In the genomic region with DNA sequence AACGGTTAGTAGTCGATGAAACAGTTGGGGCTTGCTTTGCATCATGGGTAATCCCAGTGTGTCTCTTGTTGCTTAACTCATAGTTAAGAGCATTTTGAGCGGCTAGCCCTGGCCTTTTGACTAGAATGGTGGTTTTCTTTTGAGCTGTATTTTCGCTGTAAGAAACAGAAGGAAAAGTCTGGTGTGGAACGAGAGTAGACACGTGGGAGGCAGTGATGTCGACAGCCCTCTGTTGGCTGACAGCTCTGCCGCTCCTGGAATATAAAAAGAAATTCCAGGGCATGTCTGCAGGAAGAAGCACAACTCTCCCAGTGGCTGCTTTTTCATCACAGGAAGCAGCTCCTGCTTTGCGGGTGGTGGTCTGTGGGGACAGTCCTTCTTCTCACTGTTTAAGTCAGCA, we compare ENCODE assay signal across 9 mouse cellular contexts.
DNase-seq lines count a peak whose midpoint lies in the region; ATAC-seq and TF ChIP-seq lines count a peak whose summit lies in the region.
"Had no signal": no experiment of that assay in that cellular context is flagged by ENCODE, and none has a peak within 500 bp of the region (broad histone marks: within the 10 kb centered on the region; RNA-seq: fewer than 3 reads in every experiment).

No protein-coding gene starts in this region.

- 42% methylated on average over 9 of the region's 9 CpGs for WGBS in heart, embryonic 11.5 days (ENCODE audit: insufficient replicate concordance)
- WGBS in heart, adult 2 months = 22% methylated on average over 9 of the region's 9 CpGs
- 88% methylated on average over 9 of the region's 9 CpGs for WGBS in midbrain, embryonic 11.5 days
- 80% methylated on average over 9 of the region's 9 CpGs for WGBS in midbrain, embryonic 13.5 days

- H3K4me1 ChIP-seq in heart, embryonic 11.5 days (ENCODE audit: control insufficient read depth, insufficient read depth, low read length) = peaks cover 13% of the 10 kb centered on the region
- peaks cover 3% of the 10 kb centered on the region for H3K4me1 ChIP-seq in heart, adult 2 months (ENCODE audit: control insufficient read depth, insufficient read depth, low read length)
- H3K4me1 ChIP-seq in midbrain, embryonic 11.5 days (ENCODE audit: control insufficient read depth, insufficient read depth, low read length) = no peaks in the 10 kb centered on the region
- no peaks in the 10 kb centered on the region for H3K4me1 ChIP-seq in midbrain, embryonic 13.5 days (replicated peaks)

- no peaks in the 10 kb centered on the region for H3K36me3 ChIP-seq in heart, embryonic 11.5 days (ENCODE audit: control insufficient read depth, insufficient read depth, low read length)
- H3K36me3 ChIP-seq in heart, adult 2 months (ENCODE audit: control insufficient read depth, insufficient read depth, low read length) = no peaks in the 10 kb centered on the region
- H3K36me3 ChIP-seq in midbrain, embryonic 11.5 days (ENCODE audit: control insufficient read depth, insufficient read depth, low read length) = no peaks in the 10 kb centered on the region
- H3K36me3 ChIP-seq in midbrain, embryonic 13.5 days = peaks cover 11% of the 10 kb centered on the region

- H3K27ac ChIP-seq in heart, embryonic 11.5 days (ENCODE audit: low read depth, low read length) = peak overlapping the region; percentile 35; the same call in 1 of the 2 replicates
- no peak overlapping the region for H3K27ac ChIP-seq in heart, adult 2 months
- no peak overlapping the region for H3K27ac ChIP-seq in midbrain, embryonic 11.5 days (ENCODE audit: low read depth, low read length)
- no peak overlapping the region for H3K27ac ChIP-seq in midbrain, embryonic 13.5 days

- H3K4me3 ChIP-seq in heart, embryonic 11.5 days (ENCODE audit: low read depth, low read length) = no peak overlapping the region
- no peak overlapping the region for H3K4me3 ChIP-seq in heart, adult 2 months
- H3K4me3 ChIP-seq in midbrain, embryonic 11.5 days (ENCODE audit: low read depth, low read length) = no peak overlapping the region
- H3K4me3 ChIP-seq in midbrain, embryonic 13.5 days (replicated peaks) = no peak overlapping the region

- no peaks in the 10 kb centered on the region for H3K79me2 ChIP-seq in heart, adult 2 months (replicated peaks; ENCODE audit: control insufficient read depth, insufficient read depth, low read length)

- intact Hi-C loops in heart, adult 2 months (cut with DNase I) = no loop called here

- no peak for ATAC-seq in heart, embryonic 11.5 days (replicated peaks; ENCODE audit: insufficient number of reproducible peaks, low FRiP score, low TSS enrichment)
- no peak for ATAC-seq in midbrain, embryonic 11.5 days (ENCODE audit: low FRiP score)
- ATAC-seq in midbrain, embryonic 13.5 days = no peak
- ATAC-seq: intestine, embryonic 16.5 days had no signal

- TF ChIP-seq EP300 in heart, adult 2 months (IDR thresholded peaks at IDR 0.05; ENCODE audit: insufficient read depth, low read depth, low read length) = no peak

- no peaks in the 10 kb centered on the region for H3K9me3 ChIP-seq in heart, embryonic 11.5 days (replicated peaks; ENCODE audit: control insufficient read depth, low read length)
- H3K9me3 ChIP-seq in midbrain, embryonic 11.5 days (ENCODE audit: control insufficient read depth, low read length) = no peaks in the 10 kb centered on the region; the same call in 1 of the 2 replicates
- peaks cover 6% of the 10 kb centered on the region; the same call in 1 of the 2 replicates for H3K9me3 ChIP-seq in midbrain, embryonic 13.5 days

- TF ChIP-seq CTCF in heart, adult 2 months (IDR thresholded peaks at IDR 0.05) = no peak

- no peak overlapping the region; the same call in 1 of the 2 replicates for H3K4me2 ChIP-seq in heart, embryonic 11.5 days
- H3K4me2 ChIP-seq in midbrain, embryonic 11.5 days = no peak overlapping the region
- H3K4me2 ChIP-seq in midbrain, embryonic 13.5 days (replicated peaks) = no peak overlapping the region

- no peak for TF ChIP-seq POLR2A in heart, adult 2 months (IDR thresholded peaks at IDR 0.05; ENCODE audit: insufficient read depth, low read depth, low read length)

- no peaks in the 10 kb centered on the region for H3K27me3 ChIP-seq in heart, embryonic 11.5 days (ENCODE audit: control insufficient read depth, insufficient read depth, low read length)
- no peaks in the 10 kb centered on the region for H3K27me3 ChIP-seq in heart, adult 2 months (ENCODE audit: control insufficient read depth, insufficient read depth, low read length)
- no peaks in the 10 kb centered on the region for H3K27me3 ChIP-seq in midbrain, embryonic 11.5 days (ENCODE audit: control insufficient read depth, insufficient read depth, low read length)
- no peaks in the 10 kb centered on the region for H3K27me3 ChIP-seq in midbrain, embryonic 13.5 days

- H3K9ac ChIP-seq in heart, embryonic 11.5 days (ENCODE audit: low read depth, low read length) = no peak overlapping the region
- H3K9ac ChIP-seq in heart, adult 2 months (ENCODE audit: low read depth, low read length) = no peak overlapping the region
- H3K9ac ChIP-seq in midbrain, embryonic 11.5 days (ENCODE audit: low read length) = no peak overlapping the region
- no peak overlapping the region for H3K9ac ChIP-seq in midbrain, embryonic 13.5 days (replicated peaks)

- no peak for DNase-seq in heart, adult 2 months
- DNase-seq in midbrain, embryonic 11.5 days (ENCODE audit: low spot score, missing footprints) = peak; percentile 57
- peak; percentile 52 to 67 for DNase-seq in left cerebral cortex, adult 18-20 months (ENCODE audit: low spot score in 2 of 2)
- DNase-seq in telencephalon, adult 2 months (ENCODE audit: low read depth, low spot score) = peak; percentile 85
- DNase-seq in thymus, postnatal 36 days = no peak
- no peak for DNase-seq in Muller cell, postnatal 12 days (ENCODE audit: inconsistent ontology term)

Comparison
In these comparisons a context has a peak if more than half of its experiments do, and no peak if none do; other contexts are left out.
1. DNase-seq: peak in midbrain, embryonic 11.5 days (single experiment), left cerebral cortex, adult 18-20 months (2 of 2) and telencephalon, adult 2 months (single experiment); none in heart, adult 2 months (0 of 2), thymus, postnatal 36 days (0 of 2) and Muller cell, postnatal 12 days (single experiment).